8 mouse cellular contexts compared by ENCODE assay signal in genomic region chr4:59569538-59569937, GRCm38 (mm10). TPM values are rescaled to one million over a fixed set of nuclear protein-coding genes. Genes with fewer than 3 reads are reported as not detected.
DNase-seq lines count a peak whose midpoint lies in the region; ATAC-seq and TF ChIP-seq lines count a peak whose summit lies in the region.

No protein-coding gene starts in this region.

- DNase-seq in NIH3T3 (ENCODE audit: low read depth): peak; percentile 97
- peak; percentile 90 for DNase-seq in forebrain, embryonic 14.5 days (ENCODE audit: low spot score)
- peak; percentile 73 to 80 for DNase-seq in left cerebral cortex, adult 2 months (ENCODE audit: extremely low spot score in 1 of 2, low spot score in 2 of 2)
- peak; percentile 80 to 85 for DNase-seq in right cerebral cortex, postnatal 10 days (ENCODE audit: low spot score in 2 of 2)
- peak; percentile 76 for DNase-seq in yolk sac, embryonic 10.5 days (ENCODE audit: low spot score)

- H3K36me3 ChIP-seq in forebrain, embryonic 14.5 days (ENCODE audit: control insufficient read depth, insufficient read depth, low read length): no peaks in the 10 kb centered on the region
- H3K36me3 ChIP-seq in hindbrain, embryonic 15.5 days: no peaks in the 10 kb centered on the region

- H3K4me3 ChIP-seq in forebrain, embryonic 14.5 days (ENCODE audit: low read depth, low read length): no peak overlapping the region
- no peak overlapping the region for H3K4me3 ChIP-seq in hindbrain, embryonic 15.5 days
- no peak overlapping the region for H3K4me3 ChIP-seq in left cerebral cortex, adult 2 months

- no peaks in the 10 kb centered on the region for H3K27me3 ChIP-seq in forebrain, embryonic 14.5 days (replicated peaks; ENCODE audit: control insufficient read depth, insufficient read depth, low read length)
- no peaks in the 10 kb centered on the region for H3K27me3 ChIP-seq in hindbrain, embryonic 15.5 days

- intact Hi-C loops in left cerebral cortex, adult 2 months (cut with DNase I): loop anchor here (1.0 to 5.0 kb wide), 4 partner anchors 188 to 477 kb away; partner anchors contain the start of gene Ugcg

- H3K27ac ChIP-seq in forebrain, embryonic 14.5 days (ENCODE audit: low read depth, low read length): no peak overlapping the region
- no peak overlapping the region for H3K27ac ChIP-seq in hindbrain, embryonic 15.5 days (replicated peaks)
- H3K27ac ChIP-seq in left cerebral cortex, adult 2 months: no peak overlapping the region

- no peak overlapping the region for H3K4me2 ChIP-seq in forebrain, embryonic 14.5 days (ENCODE audit: low read length)
- no peak overlapping the region for H3K4me2 ChIP-seq in hindbrain, embryonic 15.5 days

- ATAC-seq in cerebellum, adult (ENCODE audit: insufficient number of reproducible peaks, low FRiP score, low TSS enrichment): peak; percentile 45; the same call in 1 of the 2 replicates
- peak; percentile 54 for ATAC-seq in forebrain, embryonic 14.5 days
- ATAC-seq in hindbrain, embryonic 15.5 days (ENCODE audit: low FRiP score, low read depth): peak; percentile 73; the same call in 1 of the 2 replicates
- peak; percentile 80 for ATAC-seq in megakaryocyte, adult 5-6 weeks (ENCODE audit: poor library complexity, severe bottlenecking)

- peak; percentile 88 for TF ChIP-seq CTCF in left cerebral cortex, adult 2 months (IDR thresholded peaks at IDR 0.05)

- no peaks in the 10 kb centered on the region for H3K4me1 ChIP-seq in forebrain, embryonic 14.5 days (ENCODE audit: control insufficient read depth, insufficient read depth, low read length)
- no peaks in the 10 kb centered on the region for H3K4me1 ChIP-seq in hindbrain, embryonic 15.5 days (replicated peaks)

- H3K9me3 ChIP-seq in forebrain, embryonic 14.5 days (replicated peaks; ENCODE audit: control insufficient read depth, low read length): 0 out of 2 replicates have a peak, but pooled peaks cover 2% of the 10 kb centered on the region
- no peaks in the 10 kb centered on the region for H3K9me3 ChIP-seq in hindbrain, embryonic 15.5 days

- WGBS in forebrain, embryonic 14.5 days: 5% methylated on average over 7 of the region's 7 CpGs
- 2% methylated on average over 7 of the region's 7 CpGs for WGBS in hindbrain, embryonic 15.5 days

- H3K9ac ChIP-seq in forebrain, embryonic 14.5 days (ENCODE audit: low read length): no peak overlapping the region
- no peak overlapping the region for H3K9ac ChIP-seq in hindbrain, embryonic 15.5 days

RNA-seq across cellular contexts. Expression of gene Hsdl2, which starts 11.8 kb away (rescaled TPM):
- polyA plus RNA-seq in forebrain, embryonic 14.5 days (2014; fragmentation: Nextera tagmentation; extraction: Ambion mirVana): 18.6 and 22.5 TPM in 2 replicates
- polyA plus RNA-seq in hindbrain, embryonic 15.5 days (2015; fragmentation: Nextera tagmentation; extraction: Ambion mirVana): 36.7 and 41.3 TPM in 2 replicates
- 10 to 100 TPM; 25.0 to 27.3 TPM for total RNA-seq in left cerebral cortex, adult 2 months (2021)
- total RNA-seq in megakaryocyte, adult 5-6 weeks (2015): 22.2 and 23.5 TPM in 2 replicates
- total RNA-seq in megakaryocyte, adult 5-6 weeks (2017): 22.3 and 27.6 TPM in 2 replicates

RNA-seq across cellular contexts. Expression of gene Ptbp3, which starts 20.4 kb away (rescaled TPM):
- 22.9 and 23.5 TPM in 2 replicates for polyA plus RNA-seq in forebrain, embryonic 14.5 days (2014; fragmentation: Nextera tagmentation; extraction: Ambion mirVana)
- polyA plus RNA-seq in hindbrain, embryonic 15.5 days (2015; fragmentation: Nextera tagmentation; extraction: Ambion mirVana): 18.0 and 20.1 TPM in 2 replicates
- 10 to 100 TPM; 27.6 to 29.3 TPM for total RNA-seq in left cerebral cortex, adult 2 months (2021)
- 341 TPM in 2 replicates for total RNA-seq in megakaryocyte, adult 5-6 weeks (2015)
- 283 and 309 TPM in 2 replicates for total RNA-seq in megakaryocyte, adult 5-6 weeks (2017)

RNA-seq across cellular contexts. Expression of gene E130308A19Rik, which starts 56.5 kb away (rescaled TPM):
- polyA plus RNA-seq in forebrain, embryonic 14.5 days (2014; fragmentation: Nextera tagmentation; extraction: Ambion mirVana): 22.6 and 28.0 TPM in 2 replicates
- 48.8 and 55.9 TPM in 2 replicates for polyA plus RNA-seq in hindbrain, embryonic 15.5 days (2015; fragmentation: Nextera tagmentation; extraction: Ambion mirVana)
- 10 to 100 TPM; 12.1 to 13.1 TPM for total RNA-seq in left cerebral cortex, adult 2 months (2021)
- 3.6 and 4.6 TPM in 2 replicates for total RNA-seq in megakaryocyte, adult 5-6 weeks (2015)
- 1.9 and 2.0 TPM in 2 replicates for total RNA-seq in megakaryocyte, adult 5-6 weeks (2017)

Comparison
In these comparisons a context has a peak if more than half of its experiments do, and no peak if none do; other contexts are left out.
1. RNA of gene Ptbp3, which starts 20.4 kb away (total RNA-seq): 283 to 341 TPM in megakaryocyte, adult 5-6 weeks; 27.6 to 29.3 TPM in left cerebral cortex, adult 2 months; every median in the first group is over 4 times any median in the second.
2. Peak in every context shown above with its lines, with median percentiles within 50 percentile points of each other: DNase-seq and ATAC-seq.